Mouse (Mus musculus) hindbrain, embryonic 15.5 days (tissue): ENCODE measurements around the gene Prkar2b. TPM values are rescaled to one million over a fixed set of nuclear protein-coding genes. Genes with fewer than 3 reads are reported as not detected.
A peak's percentile ranks its signal among the peaks of the same experiment; 100 is the strongest.

Experiments used
- ATAC-seq: fragments of 200-750 bp; cut with Nextera tagmentation; 2 replicates; pipeline ENCODE4 v1.8.0; 2017; ENCODE audit warnings: low read depth, moderate number of reproducible peaks, moderate TSS enrichment; ENCODE audit not compliant: low FRiP score
- H3K27ac ChIP-seq: fragments of 300-500 bp; sonication (generic); replicated peaks from 2 replicates; pipeline ENCODE4 v1.5.1; 2015; ENCODE audit warnings: mild to moderate bottlenecking, inconsistent platforms
- H3K27me3 ChIP-seq: fragments of 300-500 bp; sonication (generic); 2 replicates; pipeline ENCODE4 v1.6.1; 2015; ENCODE audit warnings: control low read depth, inconsistent platforms
- H3K36me3 ChIP-seq: fragments of 300-500 bp; sonication (generic); 2 replicates; pipeline ENCODE4 v1.6.1; 2015; ENCODE audit warnings: control low read depth, inconsistent platforms
- H3K4me1 ChIP-seq: fragments of 300-500 bp; sonication (generic); replicated peaks from 2 replicates; pipeline ENCODE4 v1.6.1; 2015; ENCODE audit warnings: control low read depth, inconsistent platforms
- H3K4me2 ChIP-seq: fragments of 300-500 bp; sonication (generic); 2 replicates; pipeline ENCODE4 v1.6.1; 2015; ENCODE audit warnings: moderate library complexity, mild to moderate bottlenecking, inconsistent platforms
- H3K4me3 ChIP-seq: fragments of 300-500 bp; sonication (generic); 2 replicates; pipeline ENCODE4 v1.5.1; 2015; ENCODE audit warnings: mild to moderate bottlenecking, inconsistent platforms
- H3K9ac ChIP-seq: fragments of 300-500 bp; sonication (generic); 2 replicates; pipeline ENCODE4 v1.6.1; 2015; ENCODE audit warnings: inconsistent platforms
- H3K9me3 ChIP-seq: fragments of 300-500 bp; sonication (generic); 2 replicates; pipeline ENCODE4 v1.6.1; 2016; ENCODE audit warnings: control low read depth, inconsistent platforms
- WGBS: fragments of 180-500 bp; shearing (Covaris S2); methylation state at CpG from one replicate; pipeline ENCODE4 v1.1.7; 2015; 5-methylcytosine and 5-hydroxymethylcytosine counted together
- polyA plus RNA-seq: library from polyadenylated mRNA; unstranded; fragments of >200 nt; fragmentation: Nextera tagmentation; extraction: Ambion mirVana; gene quantifications from 2 replicates; pipeline ENCODE4 v1.2.1, GENCODE M21; 2015

The Prkar2b gene
- 129 and 138 TPM in 2 replicates for polyA plus RNA-seq

GRCm38 (mm10) chr12:32061090-32061930, at the start of gene Prkar2b:
TSS of gene Prkar2b (minus strand) at chr12:32061296.
- Histone ChIP-seq H3K9me3 (no peaks in the 10 kb centered on the region), H3K4me2 (peak within 1 kb of the TSS; percentile 63), H3K36me3 (no peaks in the 10 kb centered on the region), H3K27ac (peak within 1 kb of the TSS; percentile 99), H3K27me3 (no peaks in the 10 kb centered on the region), H3K9ac (peak within 1 kb of the TSS; percentile 95), H3K4me3 (peak within 1 kb of the TSS; percentile 89), H3K4me1 (peaks cover 32% of the 10 kb centered on the region)
- under 1% methylated on average over 58 of the region's 64 CpGs for WGBS
- ATAC-seq = peak; percentile 94

GRCm38 (mm10) chr12:32109201-32109600, 48.1 kb upstream of the Prkar2b start:
- 80% methylated on average over 8 of the region's 8 CpGs for WGBS
- no peak overlapping the region for H3K9ac ChIP-seq
- H3K36me3 ChIP-seq = no peaks in the 10 kb centered on the region
- no peaks in the 10 kb centered on the region for H3K27me3 ChIP-seq
- no peak overlapping the region for H3K4me3 ChIP-seq
- H3K27ac ChIP-seq = no peak overlapping the region
- no peak for ATAC-seq
- no peaks in the 10 kb centered on the region for H3K9me3 ChIP-seq
- no peaks in the 10 kb centered on the region for H3K4me1 ChIP-seq
- no peak overlapping the region for H3K4me2 ChIP-seq

- Histone ChIP-seq H3K27me3 (no peaks in the 10 kb centered on the region), H3K4me2 (no peak overlapping the region), H3K4me1 (no peaks in the 10 kb centered on the region), H3K9ac (no peak overlapping the region), H3K9me3 (no peaks in the 10 kb centered on the region), H3K36me3 (no peaks in the 10 kb centered on the region), H3K4me3 (no peak overlapping the region), H3K27ac (no peak overlapping the region)
- ATAC-seq = no peak
- 80% methylated on average over 4 of the region's 4 CpGs for WGBS
Measured at GRCm38 (mm10) chr12:32104955-32105521, 43.9 kb upstream of the Prkar2b start.

- H3K36me3 ChIP-seq = no peaks in the 10 kb centered on the region
- no peaks in the 10 kb centered on the region for H3K4me1 ChIP-seq
- no peaks in the 10 kb centered on the region for H3K27me3 ChIP-seq
- H3K4me3 ChIP-seq = no peak overlapping the region
- no peak overlapping the region for H3K9ac ChIP-seq
- no peak for ATAC-seq
- WGBS = 86% methylated on average over 6 of the region's 6 CpGs
- H3K9me3 ChIP-seq = no peaks in the 10 kb centered on the region
- H3K4me2 ChIP-seq = no peak overlapping the region
- H3K27ac ChIP-seq = no peak overlapping the region
Measured at GRCm38 (mm10) chr12:32104451-32104862, 43.4 kb upstream of the Prkar2b start.

- 96% methylated on average over 4 of the region's 4 CpGs for WGBS
- Histone ChIP-seq H3K9me3 (no peaks in the 10 kb centered on the region), H3K36me3 (no peaks in the 10 kb centered on the region), H3K4me2 (no peak overlapping the region), H3K27ac (no peak overlapping the region), H3K9ac (no peak overlapping the region), H3K27me3 (no peaks in the 10 kb centered on the region), H3K4me1 (no peaks in the 10 kb centered on the region), H3K4me3 (no peak overlapping the region)
- no peak for ATAC-seq
Measured at GRCm38 (mm10) chr12:32101306-32101705, 40.2 kb upstream of the Prkar2b start.

GRCm38 (mm10) chr12:32099686-32100206, 38.6 kb upstream of the Prkar2b start:
- H3K4me1 ChIP-seq = no peaks in the 10 kb centered on the region
- H3K4me2 ChIP-seq = no peak overlapping the region
- no peaks in the 10 kb centered on the region for H3K27me3 ChIP-seq
- no peak overlapping the region for H3K27ac ChIP-seq
- H3K36me3 ChIP-seq = no peaks in the 10 kb centered on the region
- no peak overlapping the region for H3K4me3 ChIP-seq
- no peak overlapping the region for H3K9ac ChIP-seq
- WGBS = 75% methylated on average over 4 of the region's 4 CpGs
- no peaks in the 10 kb centered on the region for H3K9me3 ChIP-seq
- no peak for ATAC-seq

GRCm38 (mm10) chr12:32098596-32098995, 37.5 kb upstream of the Prkar2b start:
- Histone ChIP-seq H3K36me3 (no peaks in the 10 kb centered on the region), H3K27ac (no peak overlapping the region), H3K9me3 (no peaks in the 10 kb centered on the region), H3K4me1 (no peaks in the 10 kb centered on the region), H3K4me3 (no peak overlapping the region), H3K9ac (no peak overlapping the region), H3K27me3 (no peaks in the 10 kb centered on the region), H3K4me2 (no peak overlapping the region)
- ATAC-seq = no peak
- WGBS = 67% methylated on average over 4 of the region's 4 CpGs

GRCm38 (mm10) chr12:32097107-32097506, 36.0 kb upstream of the Prkar2b start:
- H3K27ac ChIP-seq = no peak overlapping the region
- H3K4me1 ChIP-seq = no peaks in the 10 kb centered on the region
- H3K9ac ChIP-seq = no peak overlapping the region
- no peaks in the 10 kb centered on the region for H3K27me3 ChIP-seq
- H3K36me3 ChIP-seq = no peaks in the 10 kb centered on the region
- H3K9me3 ChIP-seq = no peaks in the 10 kb centered on the region
- no peak overlapping the region for H3K4me2 ChIP-seq
- no peak overlapping the region for H3K4me3 ChIP-seq
- ATAC-seq = no peak
- WGBS = 79% methylated on average over 1 of the region's 1 CpGs

GRCm38 (mm10) chr12:32095164-32095563, 34.1 kb upstream of the Prkar2b start:
- H3K4me2 ChIP-seq = no peak overlapping the region
- H3K4me1 ChIP-seq = no peaks in the 10 kb centered on the region
- ATAC-seq = no peak
- no peak overlapping the region for H3K27ac ChIP-seq
- no peaks in the 10 kb centered on the region for H3K9me3 ChIP-seq
- no peaks in the 10 kb centered on the region for H3K36me3 ChIP-seq
- H3K4me3 ChIP-seq = no peak overlapping the region
- WGBS = 83% methylated on average over 1 of the region's 1 CpGs
- H3K9ac ChIP-seq = no peak overlapping the region
- H3K27me3 ChIP-seq = no peaks in the 10 kb centered on the region

- Histone ChIP-seq H3K4me2 (no peak overlapping the region), H3K27me3 (no peaks in the 10 kb centered on the region), H3K4me3 (no peak overlapping the region), H3K36me3 (no peaks in the 10 kb centered on the region), H3K27ac (no peak overlapping the region), H3K9ac (no peak overlapping the region), H3K9me3 (no peaks in the 10 kb centered on the region), H3K4me1 (no peaks in the 10 kb centered on the region)
- no peak for ATAC-seq
- WGBS = 90% methylated on average over 4 of the region's 4 CpGs
Measured at GRCm38 (mm10) chr12:32092452-32092851, 31.4 kb upstream of the Prkar2b start.

GRCm38 (mm10) chr12:32088566-32088965, 27.5 kb upstream of the Prkar2b start:
- no peak overlapping the region for H3K4me2 ChIP-seq
- H3K36me3 ChIP-seq = no peaks in the 10 kb centered on the region
- no peak overlapping the region for H3K27ac ChIP-seq
- H3K9ac ChIP-seq = no peak overlapping the region
- H3K4me1 ChIP-seq = no peaks in the 10 kb centered on the region
- no peaks in the 10 kb centered on the region for H3K27me3 ChIP-seq
- WGBS = 70% methylated on average over 3 of the region's 3 CpGs
- H3K9me3 ChIP-seq = no peaks in the 10 kb centered on the region
- no peak for ATAC-seq
- no peak overlapping the region for H3K4me3 ChIP-seq

- H3K9ac ChIP-seq = no peak overlapping the region
- no peaks in the 10 kb centered on the region for H3K4me1 ChIP-seq
- H3K36me3 ChIP-seq = no peaks in the 10 kb centered on the region
- 76% methylated on average over 8 of the region's 8 CpGs for WGBS
- no peaks in the 10 kb centered on the region for H3K27me3 ChIP-seq
- H3K4me3 ChIP-seq = no peak overlapping the region
- H3K27ac ChIP-seq = no peak overlapping the region
- no peaks in the 10 kb centered on the region for H3K9me3 ChIP-seq
- H3K4me2 ChIP-seq = no peak overlapping the region
- ATAC-seq = no peak
Measured at GRCm38 (mm10) chr12:32087339-32087738, 26.2 kb upstream of the Prkar2b start.
